Mouse (Mus musculus): Measurements from ENCODE around the gene Vtcn1. TPM values are rescaled to one million over a fixed set of nuclear protein-coding genes. Genes with fewer than 3 reads are reported as not detected.

Gene Vtcn1
- polyA plus RNA-seq, 1 experiment from 2014 or later: not detected

DNA sequence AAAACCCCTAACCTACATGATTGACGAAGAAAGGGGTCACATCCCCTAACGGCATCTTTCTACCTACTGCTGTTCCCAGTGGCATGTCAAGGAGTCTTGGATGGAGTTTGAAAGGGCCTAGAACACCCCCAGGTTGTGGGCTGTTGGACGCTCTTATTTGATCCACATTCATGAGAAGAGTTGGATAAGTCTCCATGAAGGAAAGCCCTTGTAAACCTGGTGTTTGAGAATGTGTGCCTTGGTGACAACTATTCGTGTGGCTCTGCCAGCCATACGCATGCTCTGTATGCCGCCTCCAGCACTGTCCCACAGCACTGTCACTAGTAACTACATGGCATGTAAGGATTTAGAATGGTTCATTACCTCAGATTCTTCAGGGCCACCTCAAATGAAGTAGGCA lies 110.9 kb downstream of the Vtcn1 start:
- DNase-seq: no peak

DNA sequence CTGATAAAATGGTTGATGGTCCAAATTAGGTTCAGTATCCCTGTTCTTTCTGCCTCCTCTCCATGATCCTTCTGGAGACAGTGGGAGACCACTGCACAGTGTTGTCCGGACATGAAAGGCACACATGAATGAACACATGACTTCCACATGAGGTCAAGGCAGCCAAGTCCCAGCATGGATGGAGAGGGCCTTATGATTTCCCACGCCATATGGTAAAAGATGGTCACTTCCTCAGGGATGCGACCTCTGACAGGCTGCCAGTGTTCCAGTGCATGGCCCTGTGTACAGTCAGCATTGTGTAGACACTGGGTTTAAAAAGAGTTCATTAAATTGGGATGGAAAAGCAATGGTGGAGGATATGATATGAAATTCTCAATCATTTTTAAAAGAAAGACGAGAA lies 113.0 kb downstream of the Vtcn1 start:
- Histone ChIP-seq H3K27me3 (ENCODE audit: control insufficient read depth, insufficient read depth, low read length) (no peaks in the 10 kb centered on the region), H3K4me2 (ENCODE audit: low read length) (no peak overlapping the region), H3K4me1 (ENCODE audit: control insufficient read depth, insufficient read depth, low read length) (no peaks in the 10 kb centered on the region), H3K9me3 (ENCODE audit: control insufficient read depth, low read length) (no peaks in the 10 kb centered on the region), H3K36me3 (ENCODE audit: control insufficient read depth, insufficient read depth, low read length) (peaks cover 52% of the 10 kb centered on the region), H3K9ac (replicated peaks; ENCODE audit: low read length) (no peak overlapping the region), H3K4me3 (replicated peaks; ENCODE audit: low read depth, low read length) (no peak overlapping the region), H3K27ac (replicated peaks; ENCODE audit: low read depth, low read length) (no peak overlapping the region)
- ATAC-seq (ENCODE audit: low FRiP score, low TSS enrichment) (no peak), DNase-seq (no peak)
- 92% methylated on average over 4 of the region's 4 CpGs for WGBS

More for the DNA sequence above, 110.9 kb downstream of the Vtcn1 start:
- H3K4me3 ChIP-seq (replicated peaks; ENCODE audit: low read depth, low read length): no peak overlapping the region
- ATAC-seq (ENCODE audit: low FRiP score, low TSS enrichment): no peak
- H3K27me3 ChIP-seq (ENCODE audit: control insufficient read depth, insufficient read depth, low read length): no peaks in the 10 kb centered on the region
- WGBS: 94% methylated on average over 6 of the region's 6 CpGs
- H3K27ac ChIP-seq (replicated peaks; ENCODE audit: low read depth, low read length): no peak overlapping the region
- no peaks in the 10 kb centered on the region for H3K9me3 ChIP-seq (ENCODE audit: control insufficient read depth, low read length)
- H3K9ac ChIP-seq (replicated peaks; ENCODE audit: low read length): no peak overlapping the region
- H3K36me3 ChIP-seq (ENCODE audit: control insufficient read depth, insufficient read depth, low read length): peaks cover 61% of the 10 kb centered on the region
- H3K4me2 ChIP-seq (ENCODE audit: low read length): no peak overlapping the region
- H3K4me1 ChIP-seq (ENCODE audit: control insufficient read depth, insufficient read depth, low read length): no peaks in the 10 kb centered on the region

DNA sequence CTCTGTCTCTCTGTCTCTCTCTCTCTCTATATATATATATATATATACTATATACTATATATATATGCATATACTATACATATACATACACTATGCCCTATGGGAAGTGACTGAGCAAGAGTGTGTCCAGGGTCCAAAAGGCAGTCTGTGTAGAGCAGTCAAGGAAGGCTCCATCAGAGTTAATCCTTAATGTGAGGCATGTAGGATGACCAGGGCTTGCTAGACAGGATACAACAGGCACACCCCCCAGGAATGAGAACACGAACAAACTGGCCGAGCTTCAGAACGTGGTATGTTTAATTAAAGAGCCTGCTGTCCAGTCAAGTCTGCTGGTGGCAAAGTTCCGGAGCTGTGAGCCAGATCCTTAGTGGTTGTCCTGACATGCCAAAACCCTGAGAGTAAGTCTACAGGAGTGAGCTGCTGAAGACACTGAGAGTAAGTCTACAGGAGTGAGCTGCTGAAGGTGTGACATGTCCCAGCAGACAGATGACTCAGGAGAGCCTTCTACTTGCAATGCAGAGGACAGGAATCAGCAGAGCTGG lies 115.3 kb downstream of the Vtcn1 start:
- DNase-seq (no peak), ATAC-seq (ENCODE audit: low FRiP score, low TSS enrichment) (no peak)
- Histone ChIP-seq H3K27ac (replicated peaks; ENCODE audit: low read depth, low read length) (no peak overlapping the region), H3K9ac (replicated peaks; ENCODE audit: low read length) (no peak overlapping the region), H3K4me3 (replicated peaks; ENCODE audit: low read depth, low read length) (no peak overlapping the region), H3K4me2 (ENCODE audit: low read length) (no peak overlapping the region), H3K27me3 (ENCODE audit: control insufficient read depth, insufficient read depth, low read length) (no peaks in the 10 kb centered on the region), H3K9me3 (ENCODE audit: control insufficient read depth, low read length) (no peaks in the 10 kb centered on the region), H3K4me1 (ENCODE audit: control insufficient read depth, insufficient read depth, low read length) (no peaks in the 10 kb centered on the region), H3K36me3 (ENCODE audit: control insufficient read depth, insufficient read depth, low read length) (peaks cover 43% of the 10 kb centered on the region)
- WGBS: 97% methylated on average over 4 of the region's 4 CpGs

Other genes starting within 250 kb of the Vtcn1 start
- 44.0 and 55.3 TPM in 2 replicates for gene Man1a2, start 140.0 kb upstream of the Vtcn1 start, polyA plus RNA-seq (2014; fragmentation: Nextera tagmentation; extraction: Ambion mirVana)
- gene Trim45, start 96.7 kb downstream of the Vtcn1 start, polyA plus RNA-seq (2014; fragmentation: Nextera tagmentation; extraction: Ambion mirVana): 6.5 and 10.4 TPM in 2 replicates
- gene Ttf2, start 144.2 kb downstream of the Vtcn1 start, polyA plus RNA-seq (2014; fragmentation: Nextera tagmentation; extraction: Ambion mirVana): 3.4 and 6.6 TPM in 2 replicates
- gene Cd101, start 204.1 kb downstream of the Vtcn1 start, polyA plus RNA-seq (2014; fragmentation: Nextera tagmentation; extraction: Ambion mirVana): not detected in 2 replicates

Measured in midbrain, embryonic 14.5 days (tissue).